Mouse (Mus musculus): ENCODE measurements around the gene Mrpl17.
A peak's percentile ranks its signal among the peaks of the same experiment; 100 is the strongest.

Gene Mrpl17

DNA sequence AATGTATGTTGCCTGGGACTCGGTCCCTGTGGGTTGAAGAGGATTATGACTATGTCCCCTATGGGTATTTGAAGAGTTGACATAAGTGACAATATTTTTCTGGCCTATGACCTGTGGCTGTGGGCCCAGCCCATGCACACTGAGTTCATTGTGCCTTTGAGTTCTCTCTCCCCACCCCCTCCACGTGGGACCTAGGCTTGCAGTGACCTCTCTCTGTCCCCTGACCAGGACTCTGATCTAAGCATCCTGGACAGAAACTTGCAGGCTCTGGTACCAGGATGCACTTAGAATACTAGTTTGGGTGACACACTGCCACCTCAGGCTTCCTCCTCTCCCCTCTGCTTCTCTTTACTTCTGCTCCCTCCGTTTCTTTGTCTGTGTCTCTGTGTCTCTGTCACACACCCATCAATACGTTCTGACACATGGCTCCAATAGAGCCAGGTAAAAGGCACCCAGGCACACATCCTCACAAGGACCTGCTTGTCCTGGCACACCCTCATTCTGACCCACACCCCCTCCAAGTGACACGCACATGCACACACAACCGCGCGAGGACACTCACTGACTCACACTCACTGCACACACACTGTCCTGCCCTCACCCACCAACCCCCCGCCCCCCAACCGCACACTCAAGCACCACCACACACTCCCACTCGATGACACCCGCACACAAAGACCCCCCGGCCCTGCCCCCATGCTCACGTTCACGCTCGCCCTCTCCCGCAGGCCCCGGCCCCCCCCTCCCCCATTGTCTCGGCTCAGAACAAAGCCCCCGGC lies 24.2 kb downstream of the Mrpl17 start:
- DNase-seq: no peak

DNA sequence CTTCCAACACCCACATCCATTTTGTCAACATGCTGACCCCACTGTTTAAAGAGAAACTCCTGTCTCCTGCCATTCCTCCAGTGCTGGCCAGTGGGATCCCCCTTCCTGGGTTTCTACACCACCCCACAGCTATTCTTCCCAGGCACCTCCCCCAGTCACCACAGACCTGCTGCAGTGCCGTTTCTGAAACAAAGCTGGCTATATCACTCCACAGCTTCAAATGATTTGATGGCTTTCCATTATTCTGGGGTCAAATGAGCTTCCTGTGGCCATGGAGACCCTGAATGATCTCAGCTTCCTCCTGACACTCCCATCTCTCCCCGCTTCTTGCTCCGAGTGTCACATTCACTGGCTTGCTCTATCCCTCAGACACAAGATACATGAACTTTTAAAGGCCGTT lies 26.3 kb downstream of the Mrpl17 start:
- DNase-seq: no peak

DNA sequence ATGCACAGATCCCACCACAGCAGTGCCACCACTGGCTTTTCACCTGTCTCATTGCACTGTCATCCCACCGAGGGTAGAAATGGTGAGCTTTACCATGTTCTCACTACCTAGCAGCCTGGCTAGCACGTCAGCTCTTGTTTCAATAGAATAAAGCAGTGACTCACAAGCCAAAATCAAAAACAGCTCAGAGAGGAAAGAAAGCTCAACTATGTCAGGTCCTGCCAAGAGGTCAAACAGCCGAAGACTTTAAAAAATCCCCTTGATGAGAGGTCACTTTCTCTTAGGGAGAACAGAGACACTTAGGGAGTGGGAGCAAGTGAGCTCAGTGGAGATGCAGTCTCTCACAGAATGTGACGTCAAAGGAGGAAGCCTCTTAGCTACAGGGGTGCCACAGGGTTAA lies 27.0 kb downstream of the Mrpl17 start:
- no peak for DNase-seq

DNA sequence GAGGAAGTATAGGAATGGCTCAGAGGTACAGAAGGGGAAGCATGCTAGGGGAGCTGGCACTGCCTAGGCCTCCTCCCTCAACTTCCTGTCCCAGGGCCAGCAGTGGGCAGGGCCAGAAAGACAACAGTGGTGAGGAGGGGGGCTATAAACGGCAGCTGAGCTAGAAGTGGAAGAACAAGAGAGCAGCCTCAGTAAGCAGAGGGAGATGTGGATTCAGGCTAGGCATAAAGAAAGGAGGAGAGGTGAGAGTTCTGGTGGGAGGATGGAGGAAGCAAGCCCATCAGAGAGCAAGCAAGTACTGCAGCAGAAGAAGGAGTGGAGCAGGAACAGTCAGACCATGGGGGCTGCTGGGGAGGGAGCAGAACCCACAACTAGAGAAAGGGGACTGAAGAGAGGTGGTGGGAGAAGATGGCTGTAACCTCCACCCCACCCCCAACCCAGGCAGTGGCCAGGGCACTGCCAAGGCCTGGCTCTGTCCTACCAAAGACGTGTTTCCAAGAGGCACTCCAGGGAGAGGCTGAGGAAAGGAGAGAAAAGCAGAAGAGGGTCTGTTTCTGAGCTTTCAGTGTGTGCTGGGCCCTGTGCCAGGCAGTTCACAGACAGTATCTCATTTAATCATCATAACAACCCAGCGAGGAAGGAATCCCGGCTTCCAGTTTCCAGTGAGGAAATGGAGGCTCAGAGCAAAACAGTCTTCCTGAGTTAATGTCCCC lies 32.2 kb downstream of the Mrpl17 start:
- peak; percentile 52 to 64 for DNase-seq

DNA sequence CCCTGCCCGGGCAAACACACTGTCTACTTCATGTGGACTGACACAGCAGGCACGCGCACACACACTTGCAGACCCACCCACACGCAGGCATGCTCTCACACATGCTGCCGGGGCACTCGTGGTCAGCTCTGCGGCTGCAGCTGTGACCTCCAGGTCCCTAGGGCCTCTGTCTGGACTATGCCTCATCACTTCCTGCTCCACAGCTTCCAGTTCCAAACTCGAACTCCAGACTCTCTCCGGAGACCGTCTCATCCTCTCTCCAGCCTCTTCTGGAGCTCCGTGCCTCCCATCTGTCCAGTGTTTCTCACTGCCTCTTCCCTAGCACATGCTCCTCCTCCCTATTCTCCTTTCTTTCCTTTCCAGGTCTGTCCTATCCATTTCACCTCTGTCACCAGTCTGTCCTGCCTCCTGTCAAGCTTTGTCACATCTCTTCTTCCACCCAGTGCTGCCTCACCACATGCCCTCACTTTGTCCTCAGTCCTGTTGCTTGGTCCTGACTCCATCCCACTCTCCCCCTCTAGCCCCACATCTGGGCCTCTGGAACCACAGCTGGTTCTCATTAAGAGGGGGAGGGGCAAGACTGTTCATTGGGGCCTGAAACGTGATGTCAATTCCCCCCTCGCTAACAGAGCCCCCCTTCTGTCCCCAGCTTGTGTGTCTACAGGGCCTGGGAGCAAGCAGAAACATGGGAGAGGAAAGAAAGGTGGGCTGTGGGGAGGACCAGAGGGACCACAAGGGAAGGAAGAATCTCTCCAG lies 32.9 kb downstream of the Mrpl17 start:
- DNase-seq: no peak

DNA sequence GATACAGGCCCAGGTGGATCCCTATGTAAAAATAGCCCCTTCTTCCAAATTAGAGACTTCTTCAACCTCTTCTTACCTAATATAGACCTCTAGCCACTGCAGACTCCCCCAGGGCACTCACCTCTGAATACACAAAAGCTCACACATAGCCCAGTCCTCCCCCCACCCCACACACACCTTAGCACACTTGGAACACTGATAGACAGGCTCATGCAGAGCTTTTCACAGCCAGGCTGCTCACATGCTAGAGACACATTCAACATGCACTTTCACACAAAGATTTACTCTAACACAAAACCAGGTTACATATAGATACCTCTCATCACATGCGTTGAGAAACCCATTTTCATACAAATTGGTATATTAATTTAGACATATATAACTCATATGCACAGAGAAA lies 33.6 kb downstream of the Mrpl17 start:
- DNase-seq: no peak

DNA sequence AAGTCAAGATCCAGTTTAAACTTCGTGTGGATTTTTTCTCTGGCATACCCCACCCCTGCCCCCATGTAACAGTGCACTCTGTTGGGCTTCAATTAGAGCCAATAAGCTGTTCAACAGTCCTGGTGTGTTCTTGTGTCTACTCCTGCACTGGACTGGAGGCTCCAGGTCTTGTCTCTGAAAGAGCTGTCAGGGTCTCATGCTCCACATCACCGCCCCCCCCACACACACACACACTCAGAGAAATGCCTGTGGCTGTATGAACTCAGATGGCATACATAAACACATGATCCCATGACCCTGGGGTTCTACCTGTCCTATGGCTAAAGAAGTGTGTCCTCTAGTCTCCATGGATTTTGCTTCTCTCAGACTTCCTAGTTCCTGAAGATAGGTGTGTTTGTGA lies 34.9 kb downstream of the Mrpl17 start:
- DNase-seq: no peak

DNA sequence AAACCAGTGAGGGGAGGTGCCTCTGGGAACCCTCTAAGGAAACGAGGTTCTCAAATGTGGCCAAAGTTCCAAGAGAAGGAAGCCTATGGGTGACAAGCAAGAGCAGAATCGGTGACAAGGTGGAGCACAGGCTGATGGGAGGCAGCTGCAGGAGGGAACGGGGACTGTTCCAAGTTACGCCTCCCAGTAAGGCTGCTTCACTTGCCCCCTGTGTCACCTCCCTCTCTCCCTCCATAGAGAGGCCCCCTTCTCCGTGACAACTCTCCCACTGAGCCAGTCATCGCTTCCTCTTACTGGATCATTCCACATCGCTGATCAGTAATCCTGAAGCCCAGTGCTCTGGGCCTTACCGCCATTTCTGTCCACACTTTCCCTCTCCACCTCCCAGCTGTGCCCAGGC lies 36.2 kb downstream of the Mrpl17 start:
- DNase-seq: no peak

DNA sequence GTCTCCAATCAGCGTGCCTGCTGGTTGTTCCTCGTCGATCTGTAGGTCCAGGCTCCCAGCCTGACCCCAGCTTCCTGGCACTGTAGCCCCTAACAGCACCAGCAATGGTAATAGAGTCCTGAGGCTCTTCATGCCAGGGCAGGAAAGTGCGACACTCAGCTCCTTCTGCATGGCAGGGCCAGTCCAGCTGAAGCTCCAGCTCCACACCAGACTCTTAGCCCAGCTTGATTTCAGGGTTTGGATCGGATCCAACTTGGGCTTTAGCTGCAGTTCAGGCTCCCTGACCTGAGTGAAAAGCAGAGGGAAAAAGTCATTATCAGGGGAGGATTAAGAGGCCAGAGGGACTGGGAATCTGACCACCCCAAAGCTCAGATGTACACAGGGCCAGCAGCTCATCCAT lies 37.9 kb downstream of the Mrpl17 start:
- DNase-seq: no peak

DNA sequence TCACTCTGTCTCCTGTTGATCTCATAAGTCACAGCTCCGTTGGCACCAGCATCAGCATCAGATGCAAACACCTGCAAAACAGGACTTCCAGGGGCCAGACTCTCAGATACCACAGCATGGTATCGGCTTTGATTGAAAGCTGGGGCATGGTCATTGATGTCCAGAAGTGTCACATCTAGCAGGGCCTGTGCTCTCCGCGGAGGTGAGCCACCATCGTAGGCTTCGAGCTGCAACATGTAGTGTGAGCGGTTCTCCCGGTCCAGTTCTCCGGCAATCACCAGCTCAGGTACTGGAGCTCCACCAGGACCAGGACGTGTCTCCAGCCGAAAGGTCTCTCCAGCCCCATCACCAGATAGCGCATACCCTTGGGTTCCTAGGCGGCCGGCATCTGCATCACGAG lies 38.6 kb downstream of the Mrpl17 start:
- DNase-seq: no peak

DNA sequence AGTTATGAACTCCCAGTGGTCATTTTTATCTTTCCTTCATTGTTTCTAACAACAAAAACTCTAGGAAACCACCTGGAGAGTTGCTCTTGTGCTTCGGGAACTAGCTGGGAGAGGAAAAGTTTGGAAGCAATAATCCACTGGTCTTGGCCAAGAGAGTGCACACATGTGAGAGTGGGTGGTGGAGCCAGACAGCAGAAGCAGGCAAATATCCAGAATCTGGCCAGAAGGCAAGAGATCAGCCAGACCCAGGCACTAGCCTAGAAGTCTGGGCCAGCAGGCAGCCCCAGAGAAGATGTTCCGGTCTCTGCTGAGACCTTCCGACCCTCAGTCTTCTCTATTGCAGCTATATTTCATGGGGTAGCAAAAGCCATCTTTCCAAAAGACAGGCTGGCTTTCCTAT lies 40.9 kb downstream of the Mrpl17 start:
- DNase-seq: no peak

DNA sequence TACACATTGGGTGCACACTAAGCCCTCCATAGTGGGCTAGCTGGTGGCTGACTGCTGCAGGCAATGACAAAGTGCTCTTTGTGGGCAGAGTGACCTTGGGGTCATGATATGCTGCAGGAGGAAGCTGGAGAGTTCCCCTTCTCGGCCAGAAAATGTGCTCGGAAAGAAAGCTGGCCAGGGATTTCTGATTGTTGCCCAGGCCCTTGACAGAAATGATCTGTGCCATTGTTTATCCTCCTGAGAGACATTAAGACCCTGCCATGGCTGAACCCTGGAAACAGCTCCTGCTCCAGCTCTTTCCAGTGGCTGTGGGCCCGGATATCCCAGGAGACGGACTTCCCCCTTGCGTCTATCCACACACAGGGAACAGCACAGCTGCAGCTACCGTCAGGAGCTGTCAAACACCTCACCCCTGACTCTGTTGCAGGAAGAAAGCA lies 43.2 kb downstream of the Mrpl17 start:
- DNase-seq: no peak

DNA sequence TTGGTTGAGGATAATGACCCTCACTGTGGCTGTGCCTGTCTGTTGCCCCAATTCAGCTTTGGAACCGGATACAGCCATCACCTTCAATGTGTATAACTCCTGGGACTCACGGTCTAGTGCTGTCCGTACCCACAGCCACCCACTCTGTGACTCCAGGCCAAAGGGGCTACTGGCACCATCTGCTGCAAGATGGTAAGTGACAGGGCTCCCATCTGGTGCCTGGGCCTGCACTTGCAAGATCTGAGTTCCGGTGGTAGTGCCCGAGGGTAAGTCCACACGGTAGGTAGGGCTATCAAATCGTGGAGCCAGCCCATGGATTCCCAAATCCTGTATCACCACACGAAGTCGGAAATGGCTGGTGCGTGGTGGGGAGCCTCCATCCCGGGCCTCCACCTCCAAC lies 46.6 kb downstream of the Mrpl17 start:
- no peak for DNase-seq

DNA sequence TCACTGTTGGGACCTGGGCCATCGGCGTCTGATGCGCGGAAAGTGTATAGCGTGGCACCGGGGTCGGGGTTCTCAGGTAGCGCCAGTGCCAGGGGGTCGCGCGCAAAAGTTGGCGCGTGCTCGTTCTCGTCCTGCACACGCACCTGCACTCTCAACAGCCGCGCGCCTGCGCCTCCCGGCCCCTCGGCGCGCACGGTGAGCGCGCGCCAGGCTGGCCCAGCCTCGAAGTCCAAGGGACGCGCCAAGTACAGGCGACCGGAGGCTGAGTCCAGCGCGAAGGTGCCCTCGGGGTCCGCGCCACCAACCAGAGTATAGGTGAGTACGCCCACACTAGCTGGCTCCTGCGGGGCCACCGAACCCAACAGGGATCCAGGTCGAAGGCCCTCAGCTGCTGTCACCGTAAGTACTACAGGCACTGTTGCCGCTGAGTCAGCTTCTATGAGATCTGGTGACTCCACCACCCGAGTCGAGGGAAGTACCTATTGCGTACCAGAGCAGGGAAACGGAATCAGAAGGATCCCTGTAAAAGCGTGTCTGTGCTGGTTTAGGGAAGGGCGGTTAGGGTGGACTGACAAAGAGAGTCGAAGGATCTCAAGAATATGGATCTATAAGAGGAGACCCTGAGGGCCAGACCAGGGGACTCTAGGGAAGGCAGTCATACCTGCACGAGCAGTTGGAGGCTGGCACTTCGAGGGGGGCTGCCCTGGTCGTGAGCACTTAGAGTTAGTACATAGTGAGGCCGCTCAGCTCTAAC lies 48.2 kb downstream of the Mrpl17 start:
- no peak for DNase-seq

DNA sequence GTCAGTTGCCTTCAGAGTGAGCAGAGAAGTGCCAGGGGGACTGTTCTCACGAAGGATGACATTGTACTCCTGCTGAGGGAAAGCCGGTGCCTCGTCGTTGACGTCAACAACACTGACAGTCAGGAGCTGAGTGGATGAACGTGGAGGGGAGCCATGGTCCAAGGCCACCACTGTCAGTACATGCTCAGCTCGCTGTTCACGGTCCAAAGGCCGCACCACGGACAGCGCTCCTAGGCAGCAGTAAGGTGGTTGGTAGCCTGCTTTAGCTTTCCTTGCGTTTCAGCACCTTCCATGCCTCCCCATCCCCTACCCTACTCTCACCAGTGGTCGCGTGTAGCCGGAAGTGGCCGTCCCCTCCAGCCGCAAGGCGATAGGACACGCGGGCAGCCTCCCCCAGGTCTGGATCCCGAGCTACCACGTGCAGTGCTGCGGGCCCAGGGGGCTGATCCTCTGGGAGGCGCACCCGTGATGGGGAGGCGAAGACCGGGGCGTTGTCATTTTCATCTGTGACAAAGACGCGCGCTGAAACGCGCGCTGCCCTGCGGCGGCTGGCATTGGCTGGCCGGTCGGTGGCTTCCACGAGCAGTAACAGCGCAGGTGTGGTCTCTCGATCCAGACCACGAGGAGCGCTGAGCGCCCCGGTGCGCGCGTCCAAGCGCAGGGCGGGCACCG lies 49.0 kb downstream of the Mrpl17 start:
- DNase-seq: no peak

DNA sequence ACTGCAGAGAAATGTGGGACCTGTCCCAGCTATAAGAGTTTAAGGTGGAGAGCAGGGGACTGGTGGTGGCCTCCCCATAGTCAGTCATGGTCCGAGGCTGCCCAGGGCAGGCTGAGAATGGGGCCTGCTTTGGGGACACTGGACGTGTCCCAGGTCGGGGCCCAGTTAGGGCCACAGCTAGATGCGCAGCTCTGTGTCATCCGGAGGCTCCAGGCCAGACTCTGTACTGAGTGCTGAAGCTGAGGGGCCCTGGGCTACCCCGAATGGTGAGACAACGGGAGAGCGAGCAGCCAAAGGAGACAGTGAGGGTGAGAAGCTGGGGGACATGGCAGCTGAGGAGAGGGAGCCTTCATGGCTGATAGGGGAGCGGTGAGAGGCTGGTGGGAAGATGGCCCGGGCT lies 57.6 kb downstream of the Mrpl17 start:
- no peak for DNase-seq

All from thymus, postnatal 36 days (tissue).